Mouse (Mus musculus): ENCODE measurements around the gene Lhfp. TPM values are rescaled to one million over a fixed set of nuclear protein-coding genes. Genes with fewer than 3 reads are reported as not detected.

Lhfp gene
- total RNA-seq, 2 experiments from 2014 or later: 27.2 to 31.6 TPM

GRCm38 (mm10) chr3:53151081-53151480 is 109.8 kb downstream of the Lhfp start:
- no peak for DNase-seq (ENCODE audit: low spot score in 2 of 2)

DNA sequence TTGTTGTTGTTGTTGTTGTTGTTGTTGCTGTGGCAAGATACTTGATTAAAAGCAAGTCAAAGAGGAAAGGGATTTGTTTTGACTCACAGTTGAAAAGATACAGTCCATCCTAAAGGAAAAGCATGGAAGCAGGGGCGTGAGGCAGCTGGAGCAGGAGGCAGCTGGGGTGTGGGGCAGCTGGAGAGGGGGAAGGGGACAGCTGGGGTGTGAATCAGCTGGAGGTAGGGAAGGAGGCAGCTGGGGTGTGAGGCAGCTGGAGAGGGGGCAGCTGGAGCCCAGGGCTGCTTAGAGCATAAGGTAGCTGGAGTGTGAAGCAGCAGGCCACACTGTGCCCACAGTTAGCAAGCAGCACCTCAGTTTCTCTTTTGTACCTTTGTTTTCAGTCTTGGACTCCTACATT is 110.3 kb downstream of the Lhfp start:
- no peak for DNase-seq (ENCODE audit: low spot score in 2 of 2)

- peak; percentile 51 to 61 for DNase-seq (ENCODE audit: low spot score in 2 of 2)
Observed at GRCm38 (mm10) chr3:53161963-53162362, 120.6 kb downstream of the Lhfp start.

DNA sequence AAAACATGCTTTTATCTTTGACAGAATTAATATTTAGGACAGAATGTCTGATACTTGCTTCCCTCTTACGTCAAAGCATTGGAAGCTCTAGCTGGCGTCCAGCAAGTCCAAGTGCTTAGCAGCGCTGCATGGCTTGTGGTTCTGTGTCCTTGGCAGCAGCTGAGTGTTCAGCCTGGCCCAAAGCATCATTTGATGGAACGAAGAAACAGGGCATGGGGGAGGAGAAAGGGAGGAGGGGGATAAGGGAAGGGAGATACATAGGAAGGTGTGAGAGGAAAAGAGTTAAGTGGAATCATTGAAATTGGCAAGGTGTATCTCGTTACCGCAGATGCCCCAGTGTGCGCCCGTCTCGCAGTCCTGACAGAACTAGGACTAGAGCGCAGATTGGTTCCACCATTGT is 124.0 kb downstream of the Lhfp start:
- DNase-seq (ENCODE audit: low spot score in 2 of 2): peak in 1 of 2 experiments; percentile 10

DNA sequence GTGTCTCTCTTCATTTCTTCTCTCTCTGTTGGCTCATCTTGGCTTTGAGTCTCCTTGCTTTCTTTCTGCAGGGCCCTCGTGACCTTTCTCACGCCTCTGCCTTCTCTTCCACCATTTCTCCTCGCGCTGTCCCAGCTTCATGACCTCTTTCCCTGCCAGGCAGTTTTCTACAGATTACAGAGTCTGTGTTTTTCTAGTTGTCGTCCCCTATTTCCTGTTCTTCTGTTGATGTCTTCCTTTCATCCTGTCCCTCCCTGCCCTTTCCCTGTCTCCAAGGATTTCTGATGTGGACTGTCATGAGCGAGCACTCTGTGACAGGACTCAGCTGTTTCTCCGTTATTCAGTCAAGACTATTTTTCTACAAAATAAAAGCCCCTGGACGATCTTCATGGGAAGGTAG is 124.7 kb downstream of the Lhfp start:
- DNase-seq (ENCODE audit: low spot score in 2 of 2): no peak

DNA sequence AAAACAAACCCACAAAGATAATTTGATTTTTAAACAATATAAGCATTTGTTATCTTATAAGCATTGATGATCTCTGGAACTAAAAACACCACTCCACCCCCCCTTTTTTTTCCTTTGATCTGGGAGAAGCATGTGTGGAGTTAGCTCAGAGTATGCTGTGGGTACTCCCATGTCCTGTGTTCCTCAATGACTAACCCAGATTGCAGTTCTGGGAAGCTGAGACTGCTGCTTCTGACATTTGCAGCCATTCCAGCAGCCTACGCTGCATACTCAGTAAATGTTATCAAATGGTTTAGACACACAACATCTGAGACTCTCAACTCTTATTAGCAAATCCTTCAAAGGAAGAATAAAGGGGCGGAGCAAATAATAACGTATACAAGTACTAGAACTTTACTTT is 128.2 kb downstream of the Lhfp start:
- DNase-seq (ENCODE audit: low spot score in 2 of 2): no peak

GRCm38 (mm10) chr3:53173310-53174063 is 132.2 kb downstream of the Lhfp start:
- DNase-seq (ENCODE audit: low spot score in 2 of 2): no peak

DNA sequence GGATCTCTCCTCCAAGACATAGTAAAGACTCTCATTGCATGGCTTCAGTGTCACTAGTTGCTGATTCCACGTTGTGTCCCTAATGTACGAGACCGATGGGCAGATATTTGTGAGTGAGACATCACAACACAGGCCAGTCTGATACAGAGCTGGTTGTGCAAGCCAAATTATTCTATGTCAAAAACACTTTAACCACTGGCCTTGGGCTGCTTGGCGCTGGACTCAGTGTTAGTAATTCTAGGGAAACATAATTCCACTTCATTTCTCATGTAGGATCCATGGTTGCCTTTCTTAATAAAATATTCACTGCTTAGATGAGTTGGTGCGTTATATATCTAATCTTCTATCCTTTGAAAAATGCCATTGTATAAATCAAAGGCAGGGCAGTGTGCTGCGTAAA is 138.6 kb downstream of the Lhfp start:
- DNase-seq (ENCODE audit: low spot score in 2 of 2): no peak

DNA sequence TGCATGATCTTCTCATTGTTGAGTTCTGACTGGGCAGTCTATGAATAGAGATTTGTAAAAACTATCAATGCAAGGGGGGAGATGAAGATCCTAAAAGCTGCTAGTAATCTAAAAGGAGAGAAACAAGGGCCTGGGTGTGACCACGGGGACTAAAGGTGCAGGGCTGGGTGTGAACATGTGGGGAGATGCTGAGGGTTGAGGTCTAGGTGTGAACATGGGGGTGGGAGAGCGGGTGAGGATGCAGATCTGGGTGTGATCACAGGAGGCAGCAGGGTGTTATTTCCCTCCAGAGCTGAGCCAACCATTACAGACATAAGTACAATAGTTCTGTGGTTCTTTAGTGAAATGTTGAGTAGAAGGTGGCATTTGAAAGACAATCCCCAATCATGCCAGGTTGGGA is 144.1 kb downstream of the Lhfp start:
- DNase-seq (ENCODE audit: low spot score in 2 of 2): no peak

- no peak for DNase-seq (ENCODE audit: low spot score in 2 of 2)
Observed at GRCm38 (mm10) chr3:53193441-53193840, 152.1 kb downstream of the Lhfp start.

- DNase-seq (ENCODE audit: low spot score in 2 of 2): no peak
Observed at GRCm38 (mm10) chr3:53195666-53196107, 154.4 kb downstream of the Lhfp start.

DNA sequence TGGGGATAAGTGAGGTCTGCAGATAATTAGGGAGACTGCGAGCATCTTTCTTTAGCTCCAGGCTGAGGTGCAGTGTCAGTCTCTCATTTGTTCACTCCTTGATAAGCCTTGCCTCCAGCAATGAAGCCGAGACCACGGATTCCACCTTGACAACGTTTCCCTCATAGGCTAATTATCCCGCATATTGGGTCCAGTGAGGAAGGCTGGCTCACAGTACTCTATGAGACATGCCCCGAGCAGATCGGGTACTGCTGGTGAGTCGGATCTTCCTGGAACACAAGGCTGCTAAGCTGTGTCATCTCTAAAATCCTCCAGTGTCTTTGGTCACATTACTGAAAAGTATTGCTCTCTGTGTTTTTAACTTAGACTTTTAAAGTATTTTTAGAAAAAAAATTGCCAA is 158.8 kb downstream of the Lhfp start:
- no peak for DNase-seq (ENCODE audit: low spot score in 2 of 2)

GRCm38 (mm10) chr3:53200853-53201252 is 159.5 kb downstream of the Lhfp start:
- DNase-seq (ENCODE audit: low spot score in 2 of 2): no peak

- no peak for DNase-seq (ENCODE audit: low spot score in 2 of 2)
Observed at GRCm38 (mm10) chr3:53201670-53202069, 160.3 kb downstream of the Lhfp start.

- DNase-seq (ENCODE audit: low spot score in 2 of 2): no peak
Observed at GRCm38 (mm10) chr3:53202184-53202583, 160.9 kb downstream of the Lhfp start.

GRCm38 (mm10) chr3:53202698-53203097 is 161.4 kb downstream of the Lhfp start:
- DNase-seq (ENCODE audit: low spot score in 2 of 2): no peak

DNA sequence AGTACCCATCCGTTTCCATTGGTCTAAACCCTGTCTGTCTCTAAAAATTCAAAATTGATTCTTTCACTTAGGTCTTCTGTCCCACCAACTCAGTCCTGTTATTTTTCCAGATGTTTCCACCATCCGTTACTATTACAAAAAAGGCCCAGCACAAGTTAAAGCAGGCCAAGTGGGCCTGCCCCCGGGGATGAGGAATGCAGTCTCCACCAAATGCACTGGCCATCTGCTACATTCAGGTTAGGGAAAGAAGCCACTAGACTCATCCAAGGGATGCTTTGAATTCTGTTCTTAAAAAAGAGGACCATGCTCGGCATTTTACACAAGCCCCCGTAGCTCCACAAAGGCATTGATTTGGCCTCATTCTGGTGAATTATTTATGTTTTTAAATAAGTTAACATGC is 162.3 kb downstream of the Lhfp start:
- DNase-seq (ENCODE audit: low spot score in 2 of 2): no peak

DNA sequence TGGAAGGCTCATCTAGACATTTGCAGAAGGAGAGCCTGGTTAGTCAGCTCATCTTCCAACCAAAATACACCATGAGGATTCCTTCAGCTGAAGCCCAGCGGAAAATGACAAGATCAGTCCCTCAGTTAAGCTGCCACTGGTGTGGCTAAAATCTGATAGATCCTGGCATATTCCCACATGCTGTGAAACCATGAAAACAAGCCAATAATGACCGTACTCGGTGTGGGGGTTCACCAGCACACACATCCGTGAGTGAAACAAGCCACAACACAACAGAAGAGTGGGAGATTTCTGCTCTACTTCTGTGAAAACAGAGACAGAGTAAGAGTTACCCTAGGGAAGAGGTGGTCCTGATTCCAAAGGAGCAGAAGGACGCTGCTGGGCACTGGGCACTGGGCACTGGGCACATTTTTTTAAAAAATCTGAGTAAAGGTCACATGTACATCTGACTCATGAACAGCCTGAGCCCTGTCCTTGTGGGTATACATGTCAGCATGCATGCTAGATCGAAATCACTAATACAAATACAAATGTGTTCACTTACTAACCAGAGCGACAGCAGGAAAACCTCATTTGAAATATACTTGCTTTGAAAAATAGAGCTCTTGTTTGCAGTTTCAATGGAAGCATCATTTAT is 163.1 kb downstream of the Lhfp start:
- DNase-seq (ENCODE audit: low spot score in 2 of 2): no peak

DNA sequence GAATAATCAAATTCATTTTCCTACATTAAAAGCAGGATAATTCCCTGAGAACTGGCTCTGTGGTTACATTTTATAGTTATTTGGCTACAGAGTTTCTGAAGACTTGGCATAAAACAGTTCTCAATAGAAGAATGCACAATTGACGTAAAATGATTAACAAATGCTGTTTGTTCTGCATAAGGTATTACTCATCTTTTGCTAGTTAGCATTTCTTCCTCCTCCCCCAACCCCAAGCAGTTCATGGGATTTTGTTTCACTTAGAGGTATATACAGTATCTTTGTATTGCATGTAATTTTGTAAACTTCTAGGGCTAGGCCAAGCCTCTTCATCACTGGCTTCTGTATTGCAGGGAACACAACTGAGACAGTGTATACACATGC is 163.6 kb downstream of the Lhfp start:
- DNase-seq (ENCODE audit: low spot score in 2 of 2): no peak

GRCm38 (mm10) chr3:53205706-53206105 is 164.4 kb downstream of the Lhfp start:
- DNase-seq (ENCODE audit: low spot score in 2 of 2): no peak

DNA sequence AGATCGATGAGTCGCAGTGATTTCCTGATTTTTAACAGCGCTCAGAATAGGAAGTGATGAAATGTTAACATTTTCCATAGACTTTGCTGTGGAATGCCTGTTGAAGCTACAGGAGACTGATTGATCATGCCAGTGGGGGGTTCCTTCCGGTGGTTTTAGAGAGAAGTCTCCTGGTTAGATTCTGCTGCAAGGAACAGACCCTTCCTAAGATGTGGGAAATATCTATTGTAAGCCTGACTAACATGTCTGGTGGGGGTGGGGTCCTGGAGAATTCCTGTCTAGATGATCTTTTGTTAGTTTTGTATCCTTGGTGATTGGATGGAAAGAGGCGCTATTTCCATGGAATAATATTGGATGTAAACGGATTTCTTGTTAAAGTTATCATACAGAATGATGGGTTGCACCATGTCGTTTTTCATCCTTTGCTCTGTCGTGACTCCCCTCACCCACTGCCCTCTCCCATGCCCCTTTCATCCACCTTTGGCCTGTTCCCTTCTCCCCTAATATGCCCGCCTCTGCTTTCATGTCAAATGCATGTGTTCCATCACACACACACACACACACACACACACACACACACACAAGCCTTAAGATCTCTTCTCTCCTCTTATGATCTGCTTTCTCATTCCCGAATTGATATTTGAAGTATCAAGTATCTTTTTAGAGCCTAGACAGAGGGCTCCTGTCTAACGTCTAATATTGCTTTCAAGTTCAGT is 165.3 kb downstream of the Lhfp start:
- no peak for DNase-seq (ENCODE audit: low spot score in 2 of 2)

DNA sequence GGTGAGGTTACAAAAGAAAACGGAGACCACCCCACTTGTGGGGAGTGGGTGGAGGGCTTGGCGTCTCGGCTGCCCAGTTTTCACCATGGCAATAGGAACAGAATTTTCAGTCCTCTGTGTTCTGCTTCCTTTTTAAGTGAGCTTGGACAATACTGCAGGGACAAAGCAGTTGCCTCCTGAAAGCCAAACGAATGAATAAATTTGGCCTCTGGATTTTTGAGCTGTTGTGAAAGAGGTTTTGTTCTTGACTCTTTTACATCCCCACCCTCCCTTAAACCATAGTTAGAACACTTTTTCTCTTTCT is 165.8 kb downstream of the Lhfp start:
- no peak for DNase-seq (ENCODE audit: low spot score in 2 of 2)

Measured in left cerebral cortex, adult 18-20 months (tissue).